Mouse (Mus musculus): ENCODE data around the gene Gpr108. TPM values are rescaled to one million over a fixed set of nuclear protein-coding genes. Genes with fewer than 3 reads are reported as not detected.

Gpr108 gene
- polyA plus RNA-seq, 1 experiment = 46.5 TPM

DNA sequence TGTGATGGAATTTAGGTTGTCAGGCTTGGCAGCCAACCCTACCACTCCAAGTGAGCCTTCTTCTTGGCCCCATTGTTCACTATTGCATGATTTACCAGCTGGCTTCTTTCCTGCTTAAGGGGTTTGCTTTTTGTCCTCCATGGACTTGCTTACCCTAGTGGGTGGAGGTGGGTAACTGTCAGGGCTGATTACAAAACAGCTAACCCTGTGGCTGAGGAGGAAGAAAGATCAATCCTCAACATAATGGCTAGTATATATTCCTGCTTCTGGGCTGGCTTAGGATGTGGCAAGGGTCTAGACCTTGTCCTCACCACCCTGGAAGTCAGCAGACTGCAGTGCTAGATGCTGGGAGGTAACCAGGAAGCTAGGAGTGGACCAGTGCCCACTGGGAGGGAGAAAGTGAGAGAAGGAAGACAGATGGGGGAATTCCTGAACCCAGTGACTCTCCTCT is 16.9 kb downstream of the Gpr108 start:
- TF ChIP-seq POLR2A (IDR thresholded peaks at IDR 0.05; ENCODE audit: low read depth, low read length) (no peak), CTCF (IDR thresholded peaks at IDR 0.05; ENCODE audit: extremely low read depth, insufficient read length, insufficient replicate concordance, low read depth, low read length) (no peak)
- H3K36me3 ChIP-seq (ENCODE audit: control insufficient read depth, insufficient read depth, low read length) = peaks cover 9% of the 10 kb centered on the region
- H3K4me3 ChIP-seq (ENCODE audit: low read depth, low read length) = no peak overlapping the region
- H3K27ac ChIP-seq (ENCODE audit: insufficient read depth, low read depth, low read length) = peak overlapping the region; percentile 44
- peaks cover 31% of the 10 kb centered on the region for H3K4me1 ChIP-seq (ENCODE audit: control insufficient read depth, insufficient read depth, insufficient read length, low read length)
- H3K27me3 ChIP-seq (ENCODE audit: control insufficient read depth, insufficient read depth, low read length) = no peaks in the 10 kb centered on the region

DNA sequence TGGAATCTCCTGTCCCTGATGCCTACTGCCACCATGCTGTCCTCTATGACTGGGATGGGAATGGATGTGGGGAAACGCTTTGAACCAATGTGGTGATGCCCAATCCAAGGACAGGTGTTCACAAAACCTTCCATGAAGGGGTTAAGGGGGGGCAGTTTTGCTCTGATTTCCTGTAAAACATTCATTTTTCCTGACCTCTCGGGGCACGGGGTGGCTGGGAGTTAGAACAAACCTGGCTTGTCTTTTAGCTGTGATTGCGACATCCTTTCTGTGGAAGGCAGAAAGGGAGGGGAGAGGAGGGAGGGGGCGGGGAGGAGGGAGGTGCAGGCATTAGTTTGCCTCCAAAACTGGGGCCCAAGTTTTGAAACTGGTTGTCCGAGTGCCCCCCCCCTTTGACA is 17.5 kb downstream of the Gpr108 start:
- H3K36me3 ChIP-seq (ENCODE audit: control insufficient read depth, insufficient read depth, low read length) = peaks cover 3% of the 10 kb centered on the region
- no peak for TF ChIP-seq CTCF (IDR thresholded peaks at IDR 0.05; ENCODE audit: extremely low read depth, insufficient read length, insufficient replicate concordance, low read depth, low read length)
- no peak for TF ChIP-seq POLR2A (IDR thresholded peaks at IDR 0.05; ENCODE audit: low read depth, low read length)
- peaks cover 28% of the 10 kb centered on the region for H3K4me1 ChIP-seq (ENCODE audit: control insufficient read depth, insufficient read depth, insufficient read length, low read length)
- no peak overlapping the region for H3K27ac ChIP-seq (ENCODE audit: insufficient read depth, low read depth, low read length)
- 24% methylated on average over 5 of the region's 6 CpGs for WGBS
- no peaks in the 10 kb centered on the region for H3K27me3 ChIP-seq (ENCODE audit: control insufficient read depth, insufficient read depth, low read length)
- H3K4me3 ChIP-seq (ENCODE audit: low read depth, low read length) = no peak overlapping the region

DNA sequence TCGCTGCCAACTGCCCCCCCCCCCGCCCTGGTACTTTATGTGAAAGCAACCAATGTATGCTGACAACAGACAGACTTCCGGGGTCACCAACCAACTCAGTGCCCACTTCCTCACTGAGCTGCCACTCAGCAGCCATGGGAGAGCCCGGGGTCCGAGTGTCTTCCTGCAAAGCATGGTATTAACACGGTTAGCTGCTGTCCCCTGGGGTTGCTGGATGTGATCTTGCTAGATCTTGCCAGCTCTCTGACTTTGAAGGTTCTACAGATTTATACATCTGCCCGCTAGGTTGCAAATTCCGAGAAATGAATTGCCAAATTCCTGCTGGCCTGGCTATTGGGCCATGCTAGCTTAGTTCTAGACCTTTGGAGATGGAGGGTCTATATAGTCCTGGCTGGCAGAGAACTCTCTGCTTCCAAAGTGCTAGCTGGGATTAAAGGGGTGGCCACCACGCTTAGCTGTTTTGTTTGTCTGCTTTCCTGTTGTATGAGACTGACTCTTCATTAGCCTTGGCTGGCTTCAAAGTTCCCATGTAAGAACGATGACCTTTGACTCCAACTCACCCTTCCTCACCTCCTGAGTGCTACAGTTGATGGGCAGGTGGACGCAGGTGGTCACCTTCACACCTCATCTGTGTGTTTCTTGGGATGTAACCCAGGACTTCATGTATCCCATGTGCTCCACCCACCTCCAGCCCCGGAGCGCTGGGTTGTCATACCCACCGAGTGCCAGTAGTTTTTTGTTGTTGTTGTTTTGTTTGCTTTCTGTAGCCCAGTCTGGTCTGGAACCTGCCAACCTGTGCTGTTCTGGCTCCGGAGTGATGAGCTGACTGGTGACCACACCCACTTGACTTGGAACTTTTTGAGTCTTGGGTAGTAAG is 18.2 kb downstream of the Gpr108 start:
- H3K4me1 ChIP-seq (ENCODE audit: control insufficient read depth, insufficient read depth, insufficient read length, low read length) = peaks cover 24% of the 10 kb centered on the region
- TF ChIP-seq CTCF (IDR thresholded peaks at IDR 0.05; ENCODE audit: extremely low read depth, insufficient read length, insufficient replicate concordance, low read depth, low read length) (no peak), POLR2A (IDR thresholded peaks at IDR 0.05; ENCODE audit: low read depth, low read length) (no peak)
- WGBS = 75% methylated on average over 15 of the region's 15 CpGs
- no peak overlapping the region for H3K27ac ChIP-seq (ENCODE audit: insufficient read depth, low read depth, low read length)
- H3K36me3 ChIP-seq (ENCODE audit: control insufficient read depth, insufficient read depth, low read length) = peaks cover 2% of the 10 kb centered on the region; the same call in 1 of the 2 replicates
- H3K4me3 ChIP-seq (ENCODE audit: low read depth, low read length) = no peak overlapping the region
- no peaks in the 10 kb centered on the region for H3K27me3 ChIP-seq (ENCODE audit: control insufficient read depth, insufficient read depth, low read length)

GRCm38 (mm10) chr17:57228873-57229272 is 19.4 kb downstream of the Gpr108 start:
- Histone ChIP-seq H3K4me1 (ENCODE audit: control insufficient read depth, insufficient read depth, insufficient read length, low read length) (peaks cover 21% of the 10 kb centered on the region), H3K27ac (ENCODE audit: insufficient read depth, low read depth, low read length) (no peak overlapping the region), H3K27me3 (ENCODE audit: control insufficient read depth, insufficient read depth, low read length) (no peaks in the 10 kb centered on the region), H3K4me3 (ENCODE audit: low read depth, low read length) (no peak overlapping the region), H3K36me3 (ENCODE audit: control insufficient read depth, insufficient read depth, low read length) (no peaks in the 10 kb centered on the region)
- 80% methylated on average over 3 of the region's 3 CpGs for WGBS
- TF ChIP-seq POLR2A (IDR thresholded peaks at IDR 0.05; ENCODE audit: low read depth, low read length) (no peak), CTCF (IDR thresholded peaks at IDR 0.05; ENCODE audit: extremely low read depth, insufficient read length, insufficient replicate concordance, low read depth, low read length) (no peak)

GRCm38 (mm10) chr17:57228014-57228413 is 20.2 kb downstream of the Gpr108 start, which contains the start of gene C3:
C3 (minus strand) TSS chr17:57228136.
- WGBS = 71% methylated on average over 3 of the region's 3 CpGs
- no peak within 1 kb of the TSS for H3K27ac ChIP-seq (ENCODE audit: insufficient read depth, low read depth, low read length)
- no peaks in the 10 kb centered on the region for H3K27me3 ChIP-seq (ENCODE audit: control insufficient read depth, insufficient read depth, low read length)
- peaks cover 21% of the 10 kb centered on the region for H3K4me1 ChIP-seq (ENCODE audit: control insufficient read depth, insufficient read depth, insufficient read length, low read length)
- TF ChIP-seq POLR2A (IDR thresholded peaks at IDR 0.05; ENCODE audit: low read depth, low read length) = no peak
- no peak for TF ChIP-seq CTCF (IDR thresholded peaks at IDR 0.05; ENCODE audit: extremely low read depth, insufficient read length, insufficient replicate concordance, low read depth, low read length)
- H3K4me3 ChIP-seq (ENCODE audit: low read depth, low read length) = no peak within 1 kb of the TSS
- H3K36me3 ChIP-seq (ENCODE audit: control insufficient read depth, insufficient read depth, low read length) = no peaks in the 10 kb centered on the region

- Histone ChIP-seq H3K27me3 (ENCODE audit: control insufficient read depth, insufficient read depth, low read length) (no peaks in the 10 kb centered on the region), H3K36me3 (ENCODE audit: control insufficient read depth, insufficient read depth, low read length) (no peaks in the 10 kb centered on the region), H3K4me1 (ENCODE audit: control insufficient read depth, insufficient read depth, insufficient read length, low read length) (peaks cover 21% of the 10 kb centered on the region), H3K4me3 (ENCODE audit: low read depth, low read length) (no peak overlapping the region), H3K27ac (ENCODE audit: insufficient read depth, low read depth, low read length) (no peak overlapping the region)
- no peak for TF ChIP-seq CTCF (IDR thresholded peaks at IDR 0.05; ENCODE audit: extremely low read depth, insufficient read length, insufficient replicate concordance, low read depth, low read length)
- TF ChIP-seq POLR2A (IDR thresholded peaks at IDR 0.05; ENCODE audit: low read depth, low read length) = no peak
- WGBS = 64% methylated on average over 2 of the region's 2 CpGs
These were observed 20.8 kb downstream of the Gpr108 start for GRCm38 (mm10) chr17:57227468-57227867.

DNA sequence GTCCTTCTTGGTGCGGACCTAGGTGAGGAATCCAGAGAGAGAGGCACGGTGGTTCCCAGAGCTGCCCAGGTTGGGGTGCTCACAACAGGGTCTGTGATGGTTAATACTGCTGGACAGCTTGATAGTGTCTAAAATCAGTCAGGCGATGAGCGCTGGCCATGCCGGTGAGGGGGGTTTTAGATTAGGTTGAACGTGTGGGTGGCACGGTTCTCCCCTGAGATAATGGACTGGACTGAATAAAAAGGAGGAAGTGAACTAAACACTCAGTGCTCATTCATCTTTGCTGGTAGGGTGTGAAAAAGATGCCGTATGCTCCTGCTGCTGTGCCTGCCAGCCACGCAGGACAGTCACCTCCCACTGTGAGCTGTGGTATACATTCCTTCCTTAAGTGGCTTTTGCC is 24.9 kb downstream of the Gpr108 start:
- H3K4me3 ChIP-seq (ENCODE audit: low read depth, low read length) = no peak overlapping the region
- no peak overlapping the region for H3K27ac ChIP-seq (ENCODE audit: insufficient read depth, low read depth, low read length)
- H3K36me3 ChIP-seq (ENCODE audit: control insufficient read depth, insufficient read depth, low read length) = no peaks in the 10 kb centered on the region
- WGBS = 68% methylated on average over 9 of the region's 9 CpGs
- H3K4me1 ChIP-seq (ENCODE audit: control insufficient read depth, insufficient read depth, insufficient read length, low read length) = 0 out of 2 replicates have a peak, but pooled peaks cover 2% of the 10 kb centered on the region
- TF ChIP-seq CTCF (IDR thresholded peaks at IDR 0.05; ENCODE audit: extremely low read depth, insufficient read length, insufficient replicate concordance, low read depth, low read length) (no peak), POLR2A (IDR thresholded peaks at IDR 0.05; ENCODE audit: low read depth, low read length) (no peak)
- no peaks in the 10 kb centered on the region for H3K27me3 ChIP-seq (ENCODE audit: control insufficient read depth, insufficient read depth, low read length)
